Mouse (Mus musculus): Measurements from ENCODE around the gene Cfap43. TPM values are rescaled to one million over a fixed set of nuclear protein-coding genes. Genes with fewer than 3 reads are reported as not detected.
A peak's percentile ranks its signal among the peaks of the same experiment; 100 is the strongest.

Gene Cfap43
- polyA plus RNA-seq, 2 experiments = 0.08 to 0.11 TPM

DNA sequence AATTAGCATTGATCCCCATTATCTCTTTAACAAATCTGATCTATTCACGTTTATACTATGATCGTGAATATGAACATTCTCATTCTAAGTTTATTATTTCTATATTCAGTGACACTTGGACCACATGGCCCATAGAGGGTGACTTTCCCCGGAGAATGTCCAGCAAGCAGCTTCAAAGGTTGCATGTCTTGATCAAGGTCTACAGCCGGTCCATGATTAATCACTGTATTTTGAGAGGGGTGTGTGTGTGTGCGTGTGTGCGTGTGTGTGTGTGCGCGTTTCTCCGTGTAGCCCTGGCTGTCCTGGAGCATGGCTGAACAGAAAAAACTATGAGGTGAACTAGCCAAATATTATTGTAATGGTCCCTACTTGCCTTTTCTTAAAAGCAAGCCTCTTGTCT is 166.6 kb downstream of the Cfap43 start:
- H3K27ac ChIP-seq (replicated peaks; ENCODE audit: low read depth, low read length) = no peak overlapping the region
- ATAC-seq (ENCODE audit: low FRiP score, low read depth) (no peak), DNase-seq (ENCODE audit: low spot score) (no peak)
- no peak for TF ChIP-seq POLR2A (IDR thresholded peaks at IDR 0.05; ENCODE audit: borderline replicate concordance, extremely low read depth, insufficient read depth, insufficient read length)
- no peak overlapping the region for H3K9ac ChIP-seq (ENCODE audit: low read depth, low read length, severe bottlenecking)
- 90% methylated on average over 9 of the region's 9 CpGs for WGBS
- no peaks in the 10 kb centered on the region for H3K36me3 ChIP-seq (ENCODE audit: control insufficient read depth, insufficient read depth, low read length)
- no peak overlapping the region for H3K4me2 ChIP-seq (replicated peaks; ENCODE audit: low read depth, low read length, severe bottlenecking)
- no peaks in the 10 kb centered on the region for H3K9me3 ChIP-seq (ENCODE audit: control insufficient read depth, low read length)
- H3K27me3 ChIP-seq (ENCODE audit: control insufficient read depth, insufficient read depth, low read length) = no peaks in the 10 kb centered on the region
- H3K4me3 ChIP-seq (replicated peaks; ENCODE audit: low read length) = no peak overlapping the region
- no peaks in the 10 kb centered on the region for H3K4me1 ChIP-seq (ENCODE audit: control insufficient read depth, insufficient read depth, low read length)

DNA sequence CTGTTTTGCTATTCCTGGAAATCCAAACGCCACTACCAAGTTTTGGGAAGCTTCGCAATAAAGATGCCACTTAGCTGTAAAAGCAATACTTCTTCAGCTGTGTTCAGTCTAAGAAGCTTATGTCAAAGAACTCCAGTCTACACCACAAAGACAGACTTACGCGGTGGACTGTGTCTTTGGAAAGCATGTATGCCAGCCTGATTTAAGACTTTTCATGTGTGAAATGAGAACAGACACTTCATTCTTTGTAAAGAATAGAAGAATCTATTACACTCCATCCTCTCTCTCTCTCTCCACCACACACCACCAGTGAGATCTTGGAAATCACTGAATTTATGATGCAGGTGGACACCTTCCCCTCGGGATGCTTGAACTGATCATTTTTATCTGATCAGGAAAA is 168.7 kb downstream of the Cfap43 start:
- WGBS = 86% methylated on average over 5 of the region's 5 CpGs

DNA sequence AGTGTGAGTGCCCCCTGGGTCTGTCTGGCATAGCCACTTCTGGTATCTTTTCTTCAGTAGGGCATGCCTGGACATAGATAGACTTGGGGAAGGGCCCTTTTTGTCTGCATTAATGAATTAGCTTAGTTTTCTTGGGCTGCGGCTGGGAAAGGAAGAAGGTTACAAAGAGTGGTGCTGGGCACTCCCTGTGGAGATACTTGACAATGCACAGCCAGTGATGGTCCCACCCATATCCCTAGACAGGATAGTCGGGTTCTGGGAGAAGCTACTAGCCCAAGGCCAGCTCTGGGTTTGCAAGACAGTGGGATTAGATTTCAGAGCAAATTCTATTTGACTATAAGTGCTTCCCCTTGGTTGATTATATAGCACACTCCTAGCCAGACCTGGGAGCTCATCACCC is 170.1 kb downstream of the Cfap43 start:
- no peaks in the 10 kb centered on the region for H3K9me3 ChIP-seq (ENCODE audit: control insufficient read depth, low read length)
- H3K36me3 ChIP-seq (ENCODE audit: control insufficient read depth, insufficient read depth, low read length) = no peaks in the 10 kb centered on the region
- 84% methylated on average over 2 of the region's 2 CpGs for WGBS
- no peak overlapping the region for H3K9ac ChIP-seq (ENCODE audit: low read depth, low read length, severe bottlenecking)
- H3K4me1 ChIP-seq (ENCODE audit: control insufficient read depth, insufficient read depth, low read length) = no peaks in the 10 kb centered on the region
- TF ChIP-seq POLR2A (IDR thresholded peaks at IDR 0.05; ENCODE audit: borderline replicate concordance, extremely low read depth, insufficient read depth, insufficient read length) = no peak
- no peak overlapping the region for H3K4me3 ChIP-seq (replicated peaks; ENCODE audit: low read length)
- H3K27ac ChIP-seq (replicated peaks; ENCODE audit: low read depth, low read length) = no peak overlapping the region
- no peak overlapping the region for H3K4me2 ChIP-seq (replicated peaks; ENCODE audit: low read depth, low read length, severe bottlenecking)
- H3K27me3 ChIP-seq (ENCODE audit: control insufficient read depth, insufficient read depth, low read length) = no peaks in the 10 kb centered on the region
- ATAC-seq (ENCODE audit: low FRiP score, low read depth) (no peak), DNase-seq (ENCODE audit: low spot score) (no peak)

More for the DNA sequence above, 168.7 kb downstream of the Cfap43 start:
- ATAC-seq (ENCODE audit: low FRiP score, low read depth) = no peak
- no peak for DNase-seq (ENCODE audit: low spot score)
- no peaks in the 10 kb centered on the region for H3K27me3 ChIP-seq (ENCODE audit: control insufficient read depth, insufficient read depth, low read length)
- H3K9me3 ChIP-seq (ENCODE audit: control insufficient read depth, low read length) = no peaks in the 10 kb centered on the region
- no peak for TF ChIP-seq POLR2A (IDR thresholded peaks at IDR 0.05; ENCODE audit: borderline replicate concordance, extremely low read depth, insufficient read depth, insufficient read length)
- no peak overlapping the region for H3K4me2 ChIP-seq (replicated peaks; ENCODE audit: low read depth, low read length, severe bottlenecking)
- no peaks in the 10 kb centered on the region for H3K4me1 ChIP-seq (ENCODE audit: control insufficient read depth, insufficient read depth, low read length)
- H3K9ac ChIP-seq (ENCODE audit: low read depth, low read length, severe bottlenecking) = no peak overlapping the region
- no peaks in the 10 kb centered on the region for H3K36me3 ChIP-seq (ENCODE audit: control insufficient read depth, insufficient read depth, low read length)
- no peak overlapping the region for H3K27ac ChIP-seq (replicated peaks; ENCODE audit: low read depth, low read length)
- no peak overlapping the region for H3K4me3 ChIP-seq (replicated peaks; ENCODE audit: low read length)

DNA sequence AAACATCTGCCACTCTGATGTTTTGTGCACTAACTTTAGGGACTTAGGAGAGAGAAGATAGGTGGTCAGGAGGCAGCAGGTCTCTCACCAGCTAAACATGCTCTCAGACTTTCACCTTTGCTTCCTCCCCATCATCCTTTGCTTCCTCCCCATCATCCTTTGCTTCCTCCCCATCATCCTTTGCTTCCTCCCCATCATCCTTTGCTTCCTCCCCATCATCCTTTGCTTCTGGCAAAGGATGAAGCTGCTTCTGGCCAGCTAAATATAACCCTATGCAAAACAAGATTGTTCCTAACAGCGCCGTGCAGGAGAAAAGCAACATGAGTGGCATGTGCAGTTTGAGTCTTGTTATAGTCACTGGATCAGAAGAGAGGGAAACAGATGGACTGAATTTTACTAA is 172.0 kb downstream of the Cfap43 start:
- 86% methylated on average over 2 of the region's 2 CpGs for WGBS
- Histone ChIP-seq H3K27me3 (ENCODE audit: control insufficient read depth, insufficient read depth, low read length) (no peaks in the 10 kb centered on the region), H3K4me2 (replicated peaks; ENCODE audit: low read depth, low read length, severe bottlenecking) (no peak overlapping the region), H3K36me3 (ENCODE audit: control insufficient read depth, insufficient read depth, low read length) (no peaks in the 10 kb centered on the region), H3K27ac (replicated peaks; ENCODE audit: low read depth, low read length) (no peak overlapping the region), H3K4me1 (ENCODE audit: control insufficient read depth, insufficient read depth, low read length) (no peaks in the 10 kb centered on the region), H3K9me3 (ENCODE audit: control insufficient read depth, low read length) (no peaks in the 10 kb centered on the region), H3K4me3 (replicated peaks; ENCODE audit: low read length) (no peak overlapping the region), H3K9ac (ENCODE audit: low read depth, low read length, severe bottlenecking) (no peak overlapping the region)
- no peak for ATAC-seq (ENCODE audit: low FRiP score, low read depth)
- no peak for DNase-seq (ENCODE audit: low spot score)
- TF ChIP-seq POLR2A (IDR thresholded peaks at IDR 0.05; ENCODE audit: borderline replicate concordance, extremely low read depth, insufficient read depth, insufficient read length) = no peak

DNA sequence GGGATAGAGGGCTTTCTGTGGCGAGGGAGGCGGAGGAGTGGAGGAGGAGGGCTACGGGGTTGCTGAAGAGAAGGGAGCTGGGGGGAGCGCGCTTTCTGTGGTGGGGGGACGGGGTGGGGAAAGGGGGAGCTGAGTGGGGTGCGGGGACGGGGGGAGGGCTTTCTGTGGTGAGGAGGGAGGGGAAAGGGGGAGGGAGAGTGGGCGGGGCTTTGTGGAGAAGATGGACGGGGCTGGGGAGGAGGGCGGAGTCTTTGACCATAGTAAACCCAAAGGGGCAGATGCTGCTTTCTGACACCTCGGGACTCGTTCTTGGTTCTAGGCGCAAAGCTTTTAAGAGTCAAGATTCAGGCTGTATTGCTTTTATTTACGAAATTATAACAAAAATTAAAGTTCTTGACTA is 187.2 kb downstream of the Cfap43 start:
- H3K4me1 ChIP-seq (ENCODE audit: control insufficient read depth, insufficient read depth, low read length) = peaks cover 22% of the 10 kb centered on the region
- no peak for TF ChIP-seq POLR2A (IDR thresholded peaks at IDR 0.05; ENCODE audit: borderline replicate concordance, extremely low read depth, insufficient read depth, insufficient read length)
- WGBS = 3% methylated on average over 12 of the region's 15 CpGs

More for the DNA sequence above, 187.2 kb downstream of the Cfap43 start:
- Histone ChIP-seq H3K27ac (replicated peaks; ENCODE audit: low read depth, low read length) (peak overlapping the region; percentile 98), H3K36me3 (ENCODE audit: control insufficient read depth, insufficient read depth, low read length) (peaks cover 43% of the 10 kb centered on the region), H3K9me3 (ENCODE audit: control insufficient read depth, low read length) (no peaks in the 10 kb centered on the region), H3K4me2 (replicated peaks; ENCODE audit: low read depth, low read length, severe bottlenecking) (peak overlapping the region; percentile 50), H3K27me3 (ENCODE audit: control insufficient read depth, insufficient read depth, low read length) (no peaks in the 10 kb centered on the region), H3K4me3 (replicated peaks; ENCODE audit: low read length) (peak overlapping the region; percentile 76), H3K9ac (ENCODE audit: low read depth, low read length, severe bottlenecking) (peak overlapping the region; percentile 82)
- no peak for ATAC-seq (ENCODE audit: low FRiP score, low read depth)
- DNase-seq (ENCODE audit: low spot score) = peak; percentile 69

All from limb, embryonic 14.5 days (tissue).